Mouse (Mus musculus): ENCODE data around the gene Cyp4f39. TPM values are rescaled to one million over a fixed set of nuclear protein-coding genes. Genes with fewer than 3 reads are reported as not detected.

Gene Cyp4f39
- polyA plus RNA-seq, 1 experiment from 2014 or later = 0.45 TPM

- no peaks in the 10 kb centered on the region for H3K36me3 ChIP-seq (ENCODE audit: control insufficient read depth, insufficient read depth, low read length)
- no peak overlapping the region for H3K4me3 ChIP-seq (ENCODE audit: low read depth, low read length)
- H3K9me3 ChIP-seq (ENCODE audit: control insufficient read depth, low read depth, low read length) = no peaks in the 10 kb centered on the region
- 32% methylated on average over 2 of the region's 2 CpGs for WGBS
- H3K27ac ChIP-seq (ENCODE audit: low read length) = no peak overlapping the region
- H3K4me2 ChIP-seq (replicated peaks; ENCODE audit: low read depth, low read length) = no peak overlapping the region
- no peak for ATAC-seq (ENCODE audit: insufficient number of reproducible peaks, insufficient read depth, low FRiP score, low read depth)
- no peak overlapping the region for H3K9ac ChIP-seq (replicated peaks; ENCODE audit: low read depth, low read length)
- H3K27me3 ChIP-seq (ENCODE audit: control insufficient read depth, insufficient read depth, low read length) = no peaks in the 10 kb centered on the region
- H3K4me1 ChIP-seq (ENCODE audit: control insufficient read depth, insufficient read depth, low read length) = peaks cover 6% of the 10 kb centered on the region; the same call in 1 of the 2 replicates
These were observed 1.5 kb upstream of the Cyp4f39 start for GRCm38 (mm10) chr17:32450844-32451537.

- H3K36me3 ChIP-seq (ENCODE audit: control insufficient read depth, insufficient read depth, low read length) = no peaks in the 10 kb centered on the region
- no peak overlapping the region for H3K4me3 ChIP-seq (ENCODE audit: low read depth, low read length)
- H3K4me1 ChIP-seq (ENCODE audit: control insufficient read depth, insufficient read depth, low read length) = peaks cover 6% of the 10 kb centered on the region; the same call in 1 of the 2 replicates
- no peak overlapping the region for H3K27ac ChIP-seq (ENCODE audit: low read length)
- no peak for ATAC-seq (ENCODE audit: insufficient number of reproducible peaks, insufficient read depth, low FRiP score, low read depth)
- 67% methylated on average over 4 of the region's 4 CpGs for WGBS
- no peaks in the 10 kb centered on the region for H3K9me3 ChIP-seq (ENCODE audit: control insufficient read depth, low read depth, low read length)
- no peak overlapping the region for H3K9ac ChIP-seq (replicated peaks; ENCODE audit: low read depth, low read length)
- H3K4me2 ChIP-seq (replicated peaks; ENCODE audit: low read depth, low read length) = no peak overlapping the region
- H3K27me3 ChIP-seq (ENCODE audit: control insufficient read depth, insufficient read depth, low read length) = no peaks in the 10 kb centered on the region
These were observed 1.7 kb downstream of the Cyp4f39 start for GRCm38 (mm10) chr17:32454188-32454587.

GRCm38 (mm10) chr17:32454997-32455396 is 2.5 kb downstream of the Cyp4f39 start:
- peaks cover 6% of the 10 kb centered on the region; the same call in 1 of the 2 replicates for H3K4me1 ChIP-seq (ENCODE audit: control insufficient read depth, insufficient read depth, low read length)
- no peak overlapping the region for H3K4me2 ChIP-seq (replicated peaks; ENCODE audit: low read depth, low read length)
- no peak overlapping the region for H3K27ac ChIP-seq (ENCODE audit: low read length)
- ATAC-seq (ENCODE audit: insufficient number of reproducible peaks, insufficient read depth, low FRiP score, low read depth) = 0 out of 2 replicates have a peak, but pooled peaks have one; percentile 46
- H3K9ac ChIP-seq (replicated peaks; ENCODE audit: low read depth, low read length) = no peak overlapping the region
- no peaks in the 10 kb centered on the region for H3K9me3 ChIP-seq (ENCODE audit: control insufficient read depth, low read depth, low read length)
- no peaks in the 10 kb centered on the region for H3K36me3 ChIP-seq (ENCODE audit: control insufficient read depth, insufficient read depth, low read length)
- 47% methylated on average over 2 of the region's 2 CpGs for WGBS
- H3K4me3 ChIP-seq (ENCODE audit: low read depth, low read length) = no peak overlapping the region
- H3K27me3 ChIP-seq (ENCODE audit: control insufficient read depth, insufficient read depth, low read length) = no peaks in the 10 kb centered on the region

- no peak overlapping the region for H3K4me2 ChIP-seq (replicated peaks; ENCODE audit: low read depth, low read length)
- H3K27ac ChIP-seq (ENCODE audit: low read length) = no peak overlapping the region
- no peak for ATAC-seq (ENCODE audit: insufficient number of reproducible peaks, insufficient read depth, low FRiP score, low read depth)
- no peaks in the 10 kb centered on the region for H3K27me3 ChIP-seq (ENCODE audit: control insufficient read depth, insufficient read depth, low read length)
- no peak overlapping the region for H3K9ac ChIP-seq (replicated peaks; ENCODE audit: low read depth, low read length)
- no peaks in the 10 kb centered on the region for H3K9me3 ChIP-seq (ENCODE audit: control insufficient read depth, low read depth, low read length)
- 42% methylated on average over 7 of the region's 7 CpGs for WGBS
- no peaks in the 10 kb centered on the region for H3K4me1 ChIP-seq (ENCODE audit: control insufficient read depth, insufficient read depth, low read length)
- H3K36me3 ChIP-seq (ENCODE audit: control insufficient read depth, insufficient read depth, low read length) = no peaks in the 10 kb centered on the region
- no peak overlapping the region for H3K4me3 ChIP-seq (ENCODE audit: low read depth, low read length)
These were observed 16.0 kb downstream of the Cyp4f39 start for GRCm38 (mm10) chr17:32468494-32468893.

GRCm38 (mm10) chr17:32470795-32471194 is 18.3 kb downstream of the Cyp4f39 start:
- 79% methylated on average over 4 of the region's 4 CpGs for WGBS
- no peak overlapping the region for H3K27ac ChIP-seq (ENCODE audit: low read length)

GRCm38 (mm10) chr17:32472176-32472575 is 19.7 kb downstream of the Cyp4f39 start:
- no peak overlapping the region for H3K9ac ChIP-seq (replicated peaks; ENCODE audit: low read depth, low read length)
- WGBS = 52% methylated on average over 7 of the region's 7 CpGs
- H3K4me1 ChIP-seq (ENCODE audit: control insufficient read depth, insufficient read depth, low read length) = no peaks in the 10 kb centered on the region
- no peaks in the 10 kb centered on the region for H3K9me3 ChIP-seq (ENCODE audit: control insufficient read depth, low read depth, low read length)
- H3K4me2 ChIP-seq (replicated peaks; ENCODE audit: low read depth, low read length) = no peak overlapping the region
- H3K27me3 ChIP-seq (ENCODE audit: control insufficient read depth, insufficient read depth, low read length) = no peaks in the 10 kb centered on the region
- no peak for ATAC-seq (ENCODE audit: insufficient number of reproducible peaks, insufficient read depth, low FRiP score, low read depth)
- H3K4me3 ChIP-seq (ENCODE audit: low read depth, low read length) = no peak overlapping the region
- no peak overlapping the region for H3K27ac ChIP-seq (ENCODE audit: low read length)
- no peaks in the 10 kb centered on the region for H3K36me3 ChIP-seq (ENCODE audit: control insufficient read depth, insufficient read depth, low read length)

More at GRCm38 (mm10) chr17:32470795-32471194, 18.3 kb downstream of the Cyp4f39 start:
- no peaks in the 10 kb centered on the region for H3K27me3 ChIP-seq (ENCODE audit: control insufficient read depth, insufficient read depth, low read length)
- no peak overlapping the region for H3K4me2 ChIP-seq (replicated peaks; ENCODE audit: low read depth, low read length)
- no peak for ATAC-seq (ENCODE audit: insufficient number of reproducible peaks, insufficient read depth, low FRiP score, low read depth)
- no peaks in the 10 kb centered on the region for H3K4me1 ChIP-seq (ENCODE audit: control insufficient read depth, insufficient read depth, low read length)
- H3K9me3 ChIP-seq (ENCODE audit: control insufficient read depth, low read depth, low read length) = no peaks in the 10 kb centered on the region
- H3K4me3 ChIP-seq (ENCODE audit: low read depth, low read length) = no peak overlapping the region
- H3K9ac ChIP-seq (replicated peaks; ENCODE audit: low read depth, low read length) = no peak overlapping the region
- no peaks in the 10 kb centered on the region for H3K36me3 ChIP-seq (ENCODE audit: control insufficient read depth, insufficient read depth, low read length)

- H3K9ac ChIP-seq (replicated peaks; ENCODE audit: low read depth, low read length) = no peak overlapping the region
- WGBS = 85% methylated on average over 5 of the region's 5 CpGs
- no peaks in the 10 kb centered on the region for H3K27me3 ChIP-seq (ENCODE audit: control insufficient read depth, insufficient read depth, low read length)
- H3K9me3 ChIP-seq (ENCODE audit: control insufficient read depth, low read depth, low read length) = no peaks in the 10 kb centered on the region
- H3K27ac ChIP-seq (ENCODE audit: low read length) = no peak overlapping the region
- no peak for ATAC-seq (ENCODE audit: insufficient number of reproducible peaks, insufficient read depth, low FRiP score, low read depth)
- H3K4me2 ChIP-seq (replicated peaks; ENCODE audit: low read depth, low read length) = no peak overlapping the region
- H3K4me1 ChIP-seq (ENCODE audit: control insufficient read depth, insufficient read depth, low read length) = no peaks in the 10 kb centered on the region
- no peak overlapping the region for H3K4me3 ChIP-seq (ENCODE audit: low read depth, low read length)
- no peaks in the 10 kb centered on the region for H3K36me3 ChIP-seq (ENCODE audit: control insufficient read depth, insufficient read depth, low read length)
These were observed 22.5 kb downstream of the Cyp4f39 start for GRCm38 (mm10) chr17:32474954-32475560.

- H3K9ac ChIP-seq (replicated peaks; ENCODE audit: low read depth, low read length) = no peak overlapping the region
- no peaks in the 10 kb centered on the region for H3K36me3 ChIP-seq (ENCODE audit: control insufficient read depth, insufficient read depth, low read length)
- H3K9me3 ChIP-seq (ENCODE audit: control insufficient read depth, low read depth, low read length) = no peaks in the 10 kb centered on the region
- WGBS = 95% methylated on average over 1 of the region's 1 CpGs
- ATAC-seq (ENCODE audit: insufficient number of reproducible peaks, insufficient read depth, low FRiP score, low read depth) = no peak
- H3K4me3 ChIP-seq (ENCODE audit: low read depth, low read length) = no peak overlapping the region
- H3K27ac ChIP-seq (ENCODE audit: low read length) = no peak overlapping the region
- H3K4me1 ChIP-seq (ENCODE audit: control insufficient read depth, insufficient read depth, low read length) = no peaks in the 10 kb centered on the region
- H3K4me2 ChIP-seq (replicated peaks; ENCODE audit: low read depth, low read length) = no peak overlapping the region
- H3K27me3 ChIP-seq (ENCODE audit: control insufficient read depth, insufficient read depth, low read length) = no peaks in the 10 kb centered on the region
These were observed 24.7 kb downstream of the Cyp4f39 start for GRCm38 (mm10) chr17:32477204-32477603.
